In genomic region chr9:13479275-13479674, GRCm38 (mm10) we compare ENCODE assay signal across 19 mouse cellular contexts. TPM values are rescaled to one million over a fixed set of nuclear protein-coding genes. Genes with fewer than 3 reads are reported as not detected.
DNase-seq lines count a peak whose midpoint lies in the region; ATAC-seq and TF ChIP-seq lines count a peak whose summit lies in the region.
"Had no signal": no experiment of that assay in that cellular context is flagged by ENCODE, and none has a peak within 500 bp of the region (broad histone marks: within the 10 kb centered on the region; RNA-seq: fewer than 3 reads in every experiment).

No protein-coding gene starts in this region.

- peaks cover 43% of the 10 kb centered on the region for H3K4me1 ChIP-seq in kidney, embryonic 15.5 days
- H3K4me1 ChIP-seq in kidney, adult 2 months (ENCODE audit: control insufficient read depth, insufficient read depth, low read length) = peaks cover 2% of the 10 kb centered on the region; the same call in 1 of the 2 replicates
- peaks cover 38% of the 10 kb centered on the region for H3K4me1 ChIP-seq in embryonic facial prominence, embryonic 10.5 days
- peaks cover 26% of the 10 kb centered on the region for H3K4me1 ChIP-seq in limb, embryonic 10.5 days
- no peaks in the 10 kb centered on the region for H3K4me1 ChIP-seq in midbrain, postnatal 0 days (ENCODE audit: insufficient read depth, low read length)
- H3K4me1 ChIP-seq: liver, embryonic 13.5 days had no signal

- 10% methylated on average over 4 of the region's 4 CpGs for WGBS in kidney, embryonic 15.5 days
- 48% methylated on average over 4 of the region's 4 CpGs for WGBS in kidney, adult 2 months
- WGBS in embryonic facial prominence, embryonic 10.5 days = 33% methylated on average over 4 of the region's 4 CpGs
- WGBS in limb, embryonic 10.5 days = 6% methylated on average over 4 of the region's 4 CpGs
- WGBS in midbrain, postnatal 0 days = 13% methylated on average over 4 of the region's 4 CpGs

- no peaks in the 10 kb centered on the region for H3K27me3 ChIP-seq in kidney, embryonic 15.5 days
- H3K27me3 ChIP-seq in kidney, adult 2 months (replicated peaks; ENCODE audit: control insufficient read depth, insufficient read depth, low read length) = no peaks in the 10 kb centered on the region
- no peaks in the 10 kb centered on the region for H3K27me3 ChIP-seq in embryonic facial prominence, embryonic 10.5 days (replicated peaks; ENCODE audit: low read depth, poor library complexity, severe bottlenecking)
- no peaks in the 10 kb centered on the region for H3K27me3 ChIP-seq in limb, embryonic 10.5 days (ENCODE audit: low read depth, poor library complexity, severe bottlenecking)
- no peaks in the 10 kb centered on the region for H3K27me3 ChIP-seq in midbrain, postnatal 0 days (ENCODE audit: insufficient read depth, low read length)
- H3K27me3 ChIP-seq: liver, embryonic 13.5 days had no signal

- no peaks in the 10 kb centered on the region for H3K9me3 ChIP-seq in kidney, embryonic 15.5 days (replicated peaks)
- H3K9me3 ChIP-seq in embryonic facial prominence, embryonic 10.5 days = no peaks in the 10 kb centered on the region
- no peaks in the 10 kb centered on the region for H3K9me3 ChIP-seq in limb, embryonic 10.5 days (replicated peaks)
- no peaks in the 10 kb centered on the region for H3K9me3 ChIP-seq in midbrain, postnatal 0 days (ENCODE audit: low read length)
- H3K9me3 ChIP-seq: heart, embryonic 10.5 days; liver, embryonic 13.5 days had no signal

- no peak overlapping the region for H3K4me3 ChIP-seq in kidney, embryonic 15.5 days (replicated peaks)
- no peak overlapping the region for H3K4me3 ChIP-seq in kidney, adult 2 months (ENCODE audit: insufficient read depth, low read depth, low read length)
- no peak overlapping the region for H3K4me3 ChIP-seq in embryonic facial prominence, embryonic 10.5 days
- H3K4me3 ChIP-seq in limb, embryonic 10.5 days = no peak overlapping the region
- H3K4me3 ChIP-seq in midbrain, postnatal 0 days (ENCODE audit: low read depth, low read length) = no peak overlapping the region
- H3K4me3 ChIP-seq: heart, embryonic 10.5 days; liver, embryonic 13.5 days had no signal

- H3K36me3 ChIP-seq in kidney, embryonic 15.5 days = no peaks in the 10 kb centered on the region
- no peaks in the 10 kb centered on the region for H3K36me3 ChIP-seq in kidney, adult 2 months (ENCODE audit: control insufficient read depth, insufficient read depth, low read length)
- H3K36me3 ChIP-seq in embryonic facial prominence, embryonic 10.5 days (replicated peaks) = no peaks in the 10 kb centered on the region
- no peaks in the 10 kb centered on the region for H3K36me3 ChIP-seq in limb, embryonic 10.5 days
- H3K36me3 ChIP-seq in midbrain, postnatal 0 days (ENCODE audit: insufficient read depth, low read length) = no peaks in the 10 kb centered on the region
- H3K36me3 ChIP-seq: heart, embryonic 10.5 days; liver, embryonic 13.5 days had no signal

- H3K4me2 ChIP-seq in kidney, embryonic 15.5 days = no peak overlapping the region
- no peak overlapping the region for H3K4me2 ChIP-seq in midbrain, postnatal 0 days (ENCODE audit: low read depth, low read length, poor library complexity, severe bottlenecking)
- H3K4me2 ChIP-seq: liver, embryonic 13.5 days had no signal

- no peak for DNase-seq in kidney, adult 2 months
- DNase-seq in embryonic facial prominence, embryonic 10.5 days (ENCODE audit: low spot score) = peak; percentile 13
- DNase-seq in limb, embryonic 10.5 days (ENCODE audit: low spot score) = no peak
- no peak for DNase-seq in midbrain, postnatal 0 days (ENCODE audit: low spot score)
- no peak for DNase-seq in retina, embryonic 14.5 days (ENCODE audit: low spot score)
- DNase-seq in cerebellum, postnatal 4 days (ENCODE audit: low spot score in 2 of 2) = no peak
- DNase-seq: adrenal gland, postnatal 25 days; gastrocnemius, postnatal 14 days; heart, postnatal 36 days; kidney, adult 11 months; liver, embryonic 13.5 days; thymus, postnatal 36 days had no signal

- no peak overlapping the region for H3K9ac ChIP-seq in kidney, embryonic 15.5 days
- no peak overlapping the region for H3K9ac ChIP-seq in midbrain, postnatal 0 days (replicated peaks; ENCODE audit: low read length, poor library complexity, severe bottlenecking)
- H3K9ac ChIP-seq: liver, embryonic 13.5 days had no signal

- peak; percentile 52; the same call in 1 of the 2 replicates for ATAC-seq in kidney, embryonic 15.5 days (replicated peaks; ENCODE audit: low FRiP score)
- peak; percentile 21 for ATAC-seq in midbrain, postnatal 0 days (ENCODE audit: low FRiP score)
- ATAC-seq: CD4-positive, CD25-positive, alpha-beta regulatory T cell, adult 4 months had no signal

- TF ChIP-seq CTCF in kidney, adult 2 months (conservative IDR thresholded peaks at IDR 0.05; ENCODE audit: insufficient read depth, insufficient read length, low read depth, low read length) = no peak
- TF ChIP-seq CTCF in midbrain, postnatal 0 days (IDR thresholded peaks at IDR 0.05) = no peak

- no peak for TF ChIP-seq POLR2A in kidney, adult 2 months (IDR thresholded peaks at IDR 0.05; ENCODE audit: low read depth, low read length)

- H3K27ac ChIP-seq in kidney, embryonic 15.5 days = peak overlapping the region; percentile 51
- H3K27ac ChIP-seq in kidney, adult 2 months (ENCODE audit: insufficient read depth, low read depth, low read length) = no peak overlapping the region
- H3K27ac ChIP-seq in embryonic facial prominence, embryonic 10.5 days (replicated peaks) = peak overlapping the region; percentile 30; the same call in 1 of the 2 replicates
- H3K27ac ChIP-seq in limb, embryonic 10.5 days = peak overlapping the region; percentile 42; the same call in 1 of the 2 replicates
- H3K27ac ChIP-seq in midbrain, postnatal 0 days (ENCODE audit: low read depth, low read length) = no peak overlapping the region
- H3K27ac ChIP-seq: heart, embryonic 10.5 days; liver, embryonic 13.5 days had no signal

RNA-seq across cellular contexts. Expression of gene Gm17571, which starts 32.7 kb away (rescaled TPM):
- not detected in 2 replicates for polyA plus RNA-seq in kidney, embryonic 15.5 days (2015; fragmentation: Nextera tagmentation; extraction: Ambion mirVana)
- not detected in 2 replicates for polyA plus RNA-seq in kidney, adult 2 months (2012; rRNA removed)
- not detected in 2 replicates for polyA plus RNA-seq in embryonic facial prominence, embryonic 10.5 days (2016; fragmentation: Nextera tagmentation; extraction: Ambion mirVana)
- not detected in 2 replicates for polyA plus RNA-seq in limb, embryonic 10.5 days (2016; fragmentation: Nextera tagmentation; extraction: Ambion mirVana)
- total RNA-seq in midbrain, postnatal 0 days (2014; rRNA removed) = not detected in 2 replicates
- polyA plus RNA-seq in midbrain, postnatal 0 days (2015; fragmentation: Nextera tagmentation; extraction: Ambion mirVana) = not detected in 2 replicates
- total RNA-seq: adrenal gland, postnatal 25 days; common myeloid progenitor, adult 5-6 weeks; gastrocnemius, postnatal 14 days; heart, postnatal 36 days; layer of hippocampus, adult 18-20 months; monocyte, adult 5-6 weeks had no signal
- polyA plus RNA-seq: CD4-positive, CD25-positive, alpha-beta regulatory T cell, adult 4 months; heart, embryonic 10.5 days; liver, embryonic 13.5 days; stomach, embryonic 16.5 days had no signal

Comparison
In these comparisons a context has a peak if more than half of its experiments do, and no peak if none do; other contexts are left out.
1. H3K27ac ChIP-seq: peak in kidney, embryonic 15.5 days (single experiment), embryonic facial prominence, embryonic 10.5 days (single experiment) and limb, embryonic 10.5 days (single experiment); none in kidney, adult 2 months (single experiment) and midbrain, postnatal 0 days (single experiment).